Mouse (Mus musculus): ENCODE data around the gene Ikbip. TPM values are rescaled to one million over a fixed set of nuclear protein-coding genes. Genes with fewer than 3 reads are reported as not detected.

Gene Ikbip
- polyA plus RNA-seq, 1 experiment from 2014 or later = 20.6 TPM

DNA sequence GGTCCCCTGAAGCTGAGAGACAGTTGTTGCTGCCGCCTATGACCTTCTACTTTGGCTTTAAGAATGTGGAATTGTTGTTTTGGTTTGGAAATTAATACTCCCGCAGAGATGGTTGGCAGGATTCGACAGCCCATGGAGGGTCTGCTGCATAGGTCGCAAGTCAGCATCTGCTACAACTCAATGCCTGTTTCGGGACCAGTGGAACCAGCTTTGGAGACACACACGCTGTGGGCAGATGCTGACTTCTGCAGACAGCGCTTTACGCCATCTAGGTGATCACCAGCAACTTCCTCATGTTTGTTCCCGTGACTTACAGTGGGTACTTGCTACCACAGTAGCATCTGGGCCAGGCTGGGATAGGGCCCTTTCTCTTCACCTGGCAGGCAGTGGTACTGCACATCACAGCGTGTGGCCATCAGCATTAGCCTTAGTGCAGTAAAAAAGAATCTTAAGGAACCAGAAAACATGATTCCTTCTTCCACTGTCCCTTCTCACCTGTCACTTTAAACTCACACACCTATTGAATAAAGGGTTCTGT lies 60.0 kb downstream of the Ikbip start:
- no peaks in the 10 kb centered on the region for H3K4me1 ChIP-seq (ENCODE audit: control insufficient read depth, insufficient read depth, low read depth, low read length)
- no peak overlapping the region for H3K4me2 ChIP-seq (ENCODE audit: low read length)
- ATAC-seq = no peak
- 70% methylated on average over 10 of the region's 10 CpGs for WGBS
- H3K27ac ChIP-seq (ENCODE audit: low read depth, low read length) = no peak overlapping the region
- H3K27me3 ChIP-seq (replicated peaks; ENCODE audit: control insufficient read depth, insufficient read depth, low read length) = no peaks in the 10 kb centered on the region
- no peak overlapping the region for H3K4me3 ChIP-seq (ENCODE audit: low read length)
- H3K9ac ChIP-seq (ENCODE audit: low read depth, low read length) = no peak overlapping the region
- H3K36me3 ChIP-seq (ENCODE audit: control insufficient read depth, insufficient read depth, low read length) = peaks cover 16% of the 10 kb centered on the region
- no peaks in the 10 kb centered on the region for H3K9me3 ChIP-seq (ENCODE audit: control insufficient read depth, low read length)

DNA sequence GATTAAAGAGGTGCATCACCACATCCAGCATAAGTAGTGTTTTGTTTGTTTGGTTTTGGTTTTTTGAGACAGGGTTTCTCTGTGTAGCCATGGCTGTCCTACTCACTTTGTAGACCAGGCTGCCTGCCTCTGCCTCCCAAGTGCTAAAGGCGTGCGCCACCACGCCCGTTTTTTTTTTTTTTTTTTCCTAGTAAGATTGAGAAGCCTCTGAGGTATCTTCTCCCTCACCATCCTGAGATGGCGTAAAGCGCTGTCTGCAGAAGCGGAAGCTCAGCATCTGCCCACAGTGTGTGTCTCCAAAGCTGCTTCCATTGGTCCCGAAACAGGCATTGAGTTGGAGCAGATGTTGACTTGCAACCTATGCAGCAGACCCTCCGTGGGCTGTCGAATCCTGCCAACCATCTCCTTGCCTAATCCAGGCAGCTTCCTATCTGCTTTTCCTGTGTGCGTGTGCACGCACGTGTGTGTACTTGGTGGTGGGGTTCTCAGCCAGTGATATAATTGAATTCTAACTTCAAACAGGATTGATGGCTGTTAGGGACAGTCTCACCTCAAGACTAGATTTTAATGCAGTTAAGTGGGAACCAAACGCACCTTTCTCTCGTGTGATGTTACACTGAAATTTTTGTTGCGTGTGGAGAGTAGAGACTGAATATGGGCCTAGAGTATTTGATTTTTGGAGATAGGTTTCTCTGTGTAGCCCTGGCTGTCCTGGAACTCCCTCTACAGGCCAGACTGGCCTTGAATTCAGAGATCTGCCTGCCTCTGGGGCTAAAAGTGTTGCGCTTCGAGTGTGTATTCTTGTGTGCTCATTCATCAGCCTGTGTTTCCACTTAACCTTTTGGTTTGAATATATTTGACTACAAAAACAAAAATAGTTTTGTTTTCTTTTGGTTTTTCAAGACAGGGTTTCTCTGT lies 60.8 kb downstream of the Ikbip start:
- H3K9me3 ChIP-seq (ENCODE audit: control insufficient read depth, low read length) = no peaks in the 10 kb centered on the region
- H3K4me3 ChIP-seq (ENCODE audit: low read length) = no peak overlapping the region
- H3K4me2 ChIP-seq (ENCODE audit: low read length) = no peak overlapping the region
- no peaks in the 10 kb centered on the region for H3K27me3 ChIP-seq (replicated peaks; ENCODE audit: control insufficient read depth, insufficient read depth, low read length)
- H3K9ac ChIP-seq (ENCODE audit: low read depth, low read length) = no peak overlapping the region
- H3K4me1 ChIP-seq (ENCODE audit: control insufficient read depth, insufficient read depth, low read depth, low read length) = no peaks in the 10 kb centered on the region
- WGBS = 80% methylated on average over 18 of the region's 18 CpGs
- H3K27ac ChIP-seq (ENCODE audit: low read depth, low read length) = no peak overlapping the region
- H3K36me3 ChIP-seq (ENCODE audit: control insufficient read depth, insufficient read depth, low read length) = peaks cover 17% of the 10 kb centered on the region
- no peak for ATAC-seq

DNA sequence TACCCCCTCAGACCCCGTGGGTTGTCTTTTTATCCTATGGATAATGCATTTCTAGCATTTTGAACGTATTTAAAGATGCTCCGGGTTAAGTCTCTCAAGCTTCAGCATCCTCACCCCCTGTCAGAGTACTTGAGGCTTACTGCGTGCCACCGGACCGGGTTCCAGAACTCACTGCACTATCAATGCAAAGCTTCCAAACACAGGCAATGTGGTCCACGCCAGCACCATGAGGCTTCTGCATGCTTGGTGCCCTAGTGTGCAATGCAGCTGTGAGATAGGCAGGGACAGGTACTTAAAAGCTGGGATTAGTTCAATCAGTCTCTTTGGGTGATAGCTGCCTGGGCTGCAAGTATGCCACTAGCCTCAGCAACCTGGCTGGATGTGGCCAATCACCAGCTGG lies 62.7 kb downstream of the Ikbip start:
- no peaks in the 10 kb centered on the region for H3K4me1 ChIP-seq (ENCODE audit: control insufficient read depth, insufficient read depth, low read depth, low read length)
- peaks cover 27% of the 10 kb centered on the region for H3K36me3 ChIP-seq (ENCODE audit: control insufficient read depth, insufficient read depth, low read length)
- ATAC-seq = no peak
- no peaks in the 10 kb centered on the region for H3K27me3 ChIP-seq (replicated peaks; ENCODE audit: control insufficient read depth, insufficient read depth, low read length)
- H3K4me2 ChIP-seq (ENCODE audit: low read length) = no peak overlapping the region
- H3K9me3 ChIP-seq (ENCODE audit: control insufficient read depth, low read length) = no peaks in the 10 kb centered on the region
- no peak overlapping the region for H3K9ac ChIP-seq (ENCODE audit: low read depth, low read length)
- WGBS = 98% methylated on average over 7 of the region's 7 CpGs
- H3K4me3 ChIP-seq (ENCODE audit: low read length) = no peak overlapping the region
- H3K27ac ChIP-seq (ENCODE audit: low read depth, low read length) = no peak overlapping the region

Other genes with a start within 250 kb of the Ikbip start
- gene Apaf1, start 170 bp upstream of the Ikbip start, polyA plus RNA-seq (2015; fragmentation: Nextera tagmentation; extraction: Ambion mirVana) = 12.2 and 15.2 TPM in 2 replicates
- 635 and 651 TPM in 2 replicates for gene Slc25a3, start 41.1 kb downstream of the Ikbip start, polyA plus RNA-seq (2015; fragmentation: Nextera tagmentation; extraction: Ambion mirVana)
- 68.7 and 83.7 TPM in 2 replicates for gene Tmpo, start 98.4 kb downstream of the Ikbip start, polyA plus RNA-seq (2015; fragmentation: Nextera tagmentation; extraction: Ambion mirVana)